Mouse (Mus musculus): Measurements from ENCODE around the gene Lrpprc.

GRCm38 (mm10) chr17:84771882-84772281 is 18.7 kb downstream of the Lrpprc start:
- TF ChIP-seq CTCF (IDR thresholded peaks at IDR 0.05; ENCODE audit: borderline replicate concordance, insufficient read depth, low read length): no peak
- no peak for TF ChIP-seq POLR2A (IDR thresholded peaks at IDR 0.05; ENCODE audit: low read depth, low read length)
